Mouse (Mus musculus) embryonic stem cell, embryonic (primary cell): ENCODE results near the gene Styk1.
"Not testable (repeated sequence)": the region's sequence is repeated elsewhere in the genome, so short reads cannot be mapped to it uniquely, and the experiment has no call there.

Experiments used
- CTCF ChIA-PET, 4 experiments: fragments of 300-600 bp in 2 of 4; fragments of 350-600 bp in 2 of 4; sonication (Branson Sonifier 250); formaldehyde crosslinking; loops; one replicate each; lab custom pipeline; 2022; ENCODE audit warnings: inconsistent platforms in 2 of 4; lab: Charles Lee
- POLR2A ChIA-PET, 4 experiments: fragments of 300-600 bp in 2 of 4; fragments of 350-600 bp in 2 of 4; sonication (Branson Sonifier 250); formaldehyde crosslinking; loops; one replicate each; lab custom pipeline; 2022; ENCODE audit warnings: antibody characterized with exemption in 4 of 4, inconsistent platforms in 1 of 4; lab: Charles Lee

The Styk1 gene

DNA sequence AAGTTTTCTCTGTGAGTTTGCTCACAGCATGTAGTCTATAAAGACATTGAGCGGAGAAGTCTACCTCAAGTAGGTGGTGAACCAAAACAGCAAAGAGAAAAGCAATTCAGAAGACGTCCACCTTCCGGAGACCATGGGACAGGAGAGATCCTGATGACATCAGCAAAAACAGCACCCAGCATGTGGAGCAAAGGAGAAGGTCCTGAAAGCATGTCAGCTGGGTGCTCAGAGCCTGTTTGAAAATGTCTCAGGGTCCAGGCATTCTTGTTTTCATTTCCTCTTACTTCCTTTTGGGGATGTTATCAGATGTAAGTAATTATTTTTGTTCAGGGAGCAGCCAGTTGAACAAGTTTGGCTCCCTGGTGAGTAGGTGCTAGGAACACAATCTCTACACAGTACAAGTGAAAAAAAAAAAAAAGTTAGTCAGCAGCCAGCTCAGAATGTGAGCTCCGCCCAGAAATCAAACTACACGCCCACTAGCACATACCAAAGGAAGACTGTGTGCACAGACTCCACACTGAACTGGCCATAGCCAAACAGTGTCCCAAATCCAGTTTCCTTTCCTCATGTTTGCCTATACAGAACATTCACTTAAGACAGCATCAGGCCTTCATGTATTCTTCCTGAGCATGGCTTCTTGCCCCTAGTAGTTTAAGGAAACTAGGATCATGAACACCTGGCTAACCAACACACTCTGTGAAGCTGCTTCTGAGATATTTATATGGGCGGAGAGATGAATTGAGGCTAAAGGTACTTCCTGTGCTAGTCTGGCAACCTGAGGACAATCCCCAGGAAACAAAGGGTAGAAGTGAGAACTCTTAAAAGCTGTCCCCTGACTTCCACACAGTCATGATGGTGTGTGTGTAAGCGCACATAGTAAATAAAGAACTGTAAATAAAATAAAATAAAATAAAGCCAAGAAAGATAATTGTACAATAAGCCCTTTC, 37.0 kb downstream of the Styk1 start:
- CTCF ChIA-PET, result interaction anchor here in 1 of 4 experiments (0.8 kb wide), 1 partner anchor 11 kb away, joined by 3 read pairs; no protein-coding TSS in a partner anchor
- POLR2A ChIA-PET, result no interaction called here

DNA sequence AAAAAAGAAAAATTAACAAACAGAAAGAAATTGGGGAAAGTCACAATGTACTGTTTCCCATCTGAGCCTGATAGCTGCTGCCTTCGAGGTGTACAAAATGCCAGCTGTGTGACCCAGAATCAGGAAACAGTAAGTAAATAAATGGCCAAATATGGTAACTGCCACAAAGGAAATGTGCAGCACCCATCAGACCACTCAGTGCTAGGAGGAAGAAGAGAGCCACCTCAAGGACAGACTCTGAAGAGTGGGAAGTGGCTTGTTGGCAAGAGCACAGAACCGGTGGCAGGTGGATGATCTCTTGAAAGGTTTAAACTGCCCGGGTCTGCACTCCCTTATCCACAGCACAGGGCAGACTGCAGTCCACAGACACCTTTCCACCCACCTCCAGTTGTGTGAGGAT, 45.4 kb downstream of the Styk1 start:
- CTCF ChIA-PET, result no interaction called here
- POLR2A ChIA-PET, result no interaction called here

DNA sequence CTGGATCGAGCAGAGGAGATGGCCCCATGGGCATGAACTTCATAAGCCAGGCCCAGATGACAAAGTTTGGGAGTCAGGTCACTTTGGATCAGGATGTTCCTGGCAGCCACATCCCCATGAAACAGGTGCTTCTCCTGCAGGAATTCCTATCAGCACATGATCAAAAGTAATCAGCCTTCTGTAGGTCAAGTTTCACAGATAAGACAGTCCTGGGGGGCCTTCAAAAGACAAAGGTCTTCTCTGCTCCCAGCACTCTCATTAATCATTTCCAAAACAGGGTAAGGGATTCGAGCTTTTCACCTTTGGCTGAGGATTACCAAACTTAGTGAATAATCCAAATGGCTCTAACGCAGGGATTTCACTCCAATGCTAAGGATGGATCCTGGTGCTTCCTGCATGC, 48.6 kb downstream of the Styk1 start:
- ChIA-PET POLR2A (no interaction called here), CTCF (no interaction called here)

DNA sequence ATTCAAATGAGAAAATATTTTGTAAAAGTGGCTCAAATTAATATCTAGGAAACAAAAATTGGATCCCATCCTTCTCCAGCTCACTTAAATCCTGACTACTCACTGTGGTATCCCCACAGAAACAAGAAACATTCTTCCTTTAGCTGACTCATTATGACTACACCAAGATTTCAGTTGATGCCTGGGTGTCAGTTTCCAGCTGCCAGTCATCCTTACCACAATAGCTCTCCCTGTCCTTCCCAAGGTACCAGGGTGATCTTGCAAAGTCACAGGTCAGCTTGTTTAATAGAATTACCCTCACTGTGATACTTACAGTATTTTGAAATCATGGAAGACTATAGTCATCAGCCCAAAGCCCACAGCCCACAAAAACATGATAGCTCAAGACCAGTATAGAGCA, 54.9 kb downstream of the Styk1 start:
- POLR2A ChIA-PET, result no interaction called here

DNA sequence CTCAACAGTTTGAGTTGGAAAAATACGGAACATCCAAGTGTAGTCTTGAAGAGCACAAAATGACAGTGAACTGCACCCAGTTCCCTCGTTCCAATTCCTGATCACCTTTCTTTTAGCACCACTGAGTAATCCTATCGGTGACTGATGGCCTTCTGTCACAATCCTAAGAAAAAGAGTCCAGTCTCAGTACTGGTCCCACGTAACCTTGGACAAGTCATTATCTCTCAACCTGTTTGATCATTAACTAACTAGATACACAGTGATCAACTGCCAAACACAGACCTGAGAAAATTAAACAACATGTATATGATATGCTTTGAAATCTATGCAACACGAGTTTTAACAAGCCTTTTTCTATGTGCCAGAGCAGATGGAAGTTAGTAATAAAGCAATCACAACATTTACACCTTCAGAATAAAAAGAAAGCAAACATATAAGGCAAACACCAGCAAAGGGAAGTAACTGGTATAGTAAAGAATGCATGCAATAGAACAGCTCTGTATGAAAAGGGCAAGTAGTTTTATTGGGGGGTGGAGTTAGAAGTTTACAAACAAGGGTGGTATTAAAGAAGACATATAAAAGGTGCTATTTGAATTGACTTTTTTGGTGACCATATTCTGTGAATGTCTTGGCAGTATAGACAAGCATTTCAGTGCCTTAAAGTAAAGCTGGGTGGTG, 58.8 kb downstream of the Styk1 start:
- ChIA-PET POLR2A (no interaction called here), CTCF (no interaction called here)

More for the DNA sequence above, 54.9 kb downstream of the Styk1 start:
- CTCF ChIA-PET, result no interaction called here

DNA sequence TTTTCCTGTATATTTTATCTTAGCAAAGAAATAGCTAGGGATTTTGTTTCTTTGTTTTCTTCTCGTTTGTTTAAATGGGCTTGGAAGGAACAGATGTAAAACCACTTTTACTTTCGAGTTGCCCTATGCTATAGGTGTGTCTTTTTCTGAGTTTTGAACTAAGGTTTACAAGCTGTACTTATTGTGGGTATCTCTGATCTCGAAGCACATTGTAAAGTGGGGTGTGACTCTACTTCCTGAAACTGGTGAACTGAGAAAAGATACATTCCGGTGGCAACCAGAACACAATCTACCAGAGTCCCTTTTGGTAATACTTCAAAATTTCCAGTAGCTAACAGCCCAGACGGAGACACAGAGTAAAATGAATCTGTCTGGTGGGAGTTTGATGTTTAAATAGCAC, 59.5 kb downstream of the Styk1 start:
- POLR2A ChIA-PET, result no interaction called here
- CTCF ChIA-PET, result no interaction called here

DNA sequence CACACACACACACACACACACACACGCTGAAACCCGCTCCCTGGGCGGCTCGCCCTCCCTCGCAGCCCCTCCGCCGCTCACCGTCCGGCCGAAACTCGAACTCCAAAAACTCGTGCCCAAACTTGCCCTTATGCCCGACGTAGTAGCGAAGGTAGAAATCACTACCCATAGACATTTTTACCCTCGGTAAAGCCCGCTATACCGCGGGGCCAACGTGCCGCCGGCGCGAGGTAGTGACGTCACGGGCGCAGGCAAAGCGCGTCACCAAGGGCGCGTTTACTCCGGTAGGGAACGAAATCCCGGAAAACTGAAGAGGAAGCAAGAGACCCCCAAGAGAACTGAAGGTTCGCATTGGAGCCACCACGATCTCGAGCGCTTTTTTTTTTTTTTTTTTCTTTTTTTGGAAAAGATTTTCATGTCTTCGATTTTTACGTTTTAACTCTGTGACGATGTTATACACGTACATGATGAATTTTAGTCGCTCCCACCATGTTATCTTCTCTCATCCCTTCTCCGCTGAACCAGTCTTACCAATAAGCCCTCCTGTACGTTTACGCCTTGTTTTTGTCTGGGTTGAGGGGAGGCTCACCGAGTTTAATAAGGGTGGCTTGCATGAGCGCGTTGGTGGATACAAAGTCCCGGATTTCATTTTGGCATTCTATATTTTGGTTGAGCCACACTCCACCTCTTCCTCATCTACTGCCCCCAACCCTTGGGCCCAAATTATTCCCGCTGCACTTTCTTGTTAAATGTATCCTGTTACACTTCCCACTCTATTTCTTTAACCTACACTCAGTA, 60.2 kb downstream of the Styk1 start, which contains the start of gene Magohb:
Gene Magohb (minus strand): TSS at position 254 of the 798 bp plus-strand sequence.
- ChIA-PET POLR2A (no interaction called here), CTCF (no interaction called here)

DNA sequence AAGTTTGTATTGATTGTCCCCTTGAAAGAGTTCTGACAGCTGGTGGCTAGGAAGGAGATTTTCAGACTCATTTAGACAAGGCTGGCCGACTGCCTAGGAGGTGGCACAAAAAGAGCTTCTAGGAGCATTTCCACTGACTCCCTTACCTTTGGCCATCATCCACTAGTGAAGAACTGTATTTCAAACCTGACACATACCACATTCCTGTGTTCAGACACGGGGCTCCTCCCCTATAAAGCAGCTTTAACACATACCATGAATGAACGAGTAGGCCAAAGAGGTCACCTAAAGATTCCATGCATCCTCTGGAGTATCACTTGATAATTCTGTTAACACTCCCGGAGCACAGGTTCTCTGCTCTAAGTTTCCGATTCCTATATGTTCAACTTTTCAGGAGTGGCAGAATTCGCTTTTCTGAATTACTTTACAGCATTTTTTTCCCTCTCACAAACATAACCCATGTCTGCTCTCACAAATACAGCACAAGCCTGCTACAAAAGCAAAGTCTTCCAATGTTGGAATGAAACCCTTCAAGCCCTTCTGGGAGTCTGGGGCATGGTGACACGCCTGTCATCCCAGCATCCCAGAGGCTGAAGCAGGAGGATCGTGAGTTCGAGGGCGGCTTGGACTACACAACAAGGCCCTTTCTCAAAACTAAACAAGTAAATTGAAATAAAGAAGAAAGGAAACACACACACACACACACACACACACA, 61.0 kb downstream of the Styk1 start:
- ChIA-PET CTCF (interaction anchor here in 1 of 4 experiments (0.6 kb wide), 1 partner anchor 103 kb away, joined by 6 read pairs; no protein-coding TSS in a partner anchor), POLR2A (no interaction called here)

DNA sequence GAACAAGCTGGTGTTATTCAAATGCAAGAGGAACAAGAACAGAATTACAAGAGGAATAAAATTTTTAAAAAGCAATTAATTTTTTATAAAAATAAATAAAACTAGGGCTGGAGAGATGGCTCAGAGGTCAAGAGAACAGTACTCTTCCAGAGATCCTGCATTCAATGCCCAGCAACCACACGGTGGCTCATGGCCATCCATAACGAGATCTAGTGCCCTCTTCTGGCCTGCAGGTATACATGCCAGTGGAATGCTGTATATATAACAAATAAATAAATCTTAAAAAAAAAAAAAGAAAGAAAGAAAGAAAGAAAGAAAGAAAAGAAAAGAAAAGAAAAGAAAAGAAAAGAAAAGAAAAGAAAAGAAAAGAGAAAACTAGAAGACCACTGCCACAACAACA, 63.0 kb downstream of the Styk1 start:
- CTCF ChIA-PET, result no interaction called here
- POLR2A ChIA-PET, result interaction anchor here in 1 of 4 experiments (0.5 kb wide), 1 partner anchor 1723 kb away, joined by 3 read pairs; no protein-coding TSS in a partner anchor

DNA sequence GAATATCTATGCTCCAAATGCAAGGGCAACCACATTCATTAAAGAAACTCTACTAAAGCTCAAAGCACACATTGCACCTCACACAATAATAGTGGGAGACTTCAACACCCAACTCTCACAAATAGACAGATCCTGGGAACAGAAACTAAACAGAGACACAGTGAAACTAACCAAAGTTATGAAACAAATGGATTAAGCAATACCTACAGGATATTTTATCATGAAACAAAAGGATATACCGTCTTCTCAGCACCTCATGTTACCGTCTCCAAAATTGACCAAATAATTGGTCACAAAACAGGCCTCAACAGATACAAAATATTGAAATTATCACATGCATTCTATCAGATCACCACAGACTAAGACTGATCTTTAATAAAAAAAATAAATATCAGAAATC, 75.2 kb downstream of the Styk1 start:
- CTCF ChIA-PET, POLR2A ChIA-PET: not testable (repeated sequence)

DNA sequence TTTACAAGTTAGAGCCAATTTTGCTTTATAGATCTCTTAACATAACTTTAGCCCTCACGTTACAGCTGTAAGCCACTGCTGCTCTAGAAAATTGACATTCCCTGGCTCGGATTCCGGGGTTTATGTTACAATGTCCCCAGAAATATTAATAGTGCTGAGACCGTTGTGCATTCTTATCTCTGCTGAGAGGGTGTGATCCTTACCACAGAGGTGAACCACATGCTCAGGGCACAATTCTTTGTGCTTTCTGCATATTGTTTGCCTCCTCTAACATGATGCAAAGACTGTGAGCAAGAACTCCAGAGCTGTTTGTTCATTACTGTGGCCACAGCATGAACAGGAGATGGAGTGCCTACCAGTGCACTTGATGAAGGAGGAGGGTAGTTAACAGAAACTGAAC, 76.7 kb downstream of the Styk1 start:
- CTCF ChIA-PET, result interaction anchor here in 1 of 4 experiments (0.6 kb wide), 1 partner anchor 14 kb away, joined by 3 read pairs; no protein-coding TSS in a partner anchor
- POLR2A ChIA-PET, result no interaction called here

DNA sequence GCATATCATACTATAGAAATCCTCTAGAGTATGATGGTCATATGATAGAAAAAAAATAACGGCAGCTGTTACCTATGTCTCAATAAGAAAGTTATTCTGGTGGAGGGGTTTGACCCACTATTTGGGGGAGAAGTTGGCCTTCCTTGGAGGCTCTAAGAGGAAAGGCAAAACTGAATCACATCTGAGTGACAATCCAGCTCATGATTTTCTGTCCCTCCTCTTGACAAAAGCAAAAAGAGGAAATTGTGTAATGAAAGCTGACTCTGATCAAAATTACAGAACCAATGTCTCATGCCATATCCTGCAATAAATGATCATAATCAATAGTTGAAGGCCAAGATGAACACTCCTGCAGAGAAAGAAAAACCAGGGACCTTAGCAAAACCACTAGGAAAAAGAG, 81.1 kb downstream of the Styk1 start:
- POLR2A ChIA-PET, result no interaction called here
- CTCF ChIA-PET, result interaction anchor here in 1 of 4 experiments (0.6 kb wide), 1 partner anchor 20 kb away, joined by 7 read pairs; no protein-coding TSS in a partner anchor

DNA sequence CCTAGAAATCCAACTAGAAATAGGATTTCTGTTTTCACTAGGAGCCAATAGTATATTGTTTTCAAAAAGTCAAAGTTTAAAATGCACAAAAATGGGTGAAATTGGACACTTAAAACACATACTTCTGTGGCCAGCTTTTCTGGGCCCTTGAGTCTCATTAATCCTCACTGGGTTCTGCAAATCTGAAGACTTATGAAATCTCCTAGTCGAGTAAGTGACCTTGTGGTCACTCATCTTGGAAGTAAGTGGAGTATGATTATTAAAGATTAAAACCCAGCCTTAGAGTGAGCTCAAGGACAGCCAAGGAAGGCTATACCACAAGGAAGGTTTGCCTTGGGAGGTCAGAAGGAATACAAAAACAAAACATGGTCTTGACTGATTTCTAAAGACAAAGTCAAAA, 83.1 kb downstream of the Styk1 start:
- POLR2A ChIA-PET, result no interaction called here
- CTCF ChIA-PET, result no interaction called here

DNA sequence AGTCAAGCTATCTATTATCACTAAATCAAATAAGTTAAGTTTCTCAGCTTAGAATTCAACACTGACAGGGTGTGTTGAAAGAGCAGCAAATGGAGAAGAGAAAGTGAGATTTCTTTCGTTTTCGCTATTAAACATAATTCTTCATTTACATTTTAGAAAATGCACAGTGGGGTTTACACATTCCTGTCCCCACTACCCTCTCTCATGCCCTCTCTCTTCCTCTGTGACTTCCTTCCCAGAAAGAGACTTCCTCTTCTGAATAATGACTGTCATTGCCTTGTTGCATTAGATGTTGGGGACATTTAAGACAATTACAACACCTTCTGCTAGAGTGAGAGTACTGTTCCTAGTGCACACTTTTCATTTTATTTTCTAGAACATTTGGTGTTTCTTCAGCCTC, 83.8 kb downstream of the Styk1 start:
- CTCF ChIA-PET, result no interaction called here
- POLR2A ChIA-PET, result no interaction called here

DNA sequence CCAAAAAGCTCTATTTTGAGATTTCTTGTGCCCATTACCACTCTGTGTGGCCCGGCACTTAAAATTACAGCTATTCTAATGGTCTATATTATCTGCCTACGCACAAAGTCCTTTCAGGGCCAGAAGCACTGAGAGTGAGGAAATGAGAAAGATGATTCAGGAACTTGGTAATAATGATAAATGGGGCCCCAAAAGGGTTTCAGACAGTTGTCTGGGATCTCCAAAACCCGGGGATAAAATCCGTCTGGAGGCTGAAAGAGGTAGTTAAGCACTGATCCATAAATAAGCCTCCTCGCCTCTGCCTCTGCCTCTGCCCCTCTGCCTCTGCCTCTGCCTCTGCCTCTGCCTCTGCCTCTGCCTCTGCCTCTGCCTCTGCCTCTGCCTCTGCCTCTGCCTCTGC, 89.2 kb downstream of the Styk1 start:
- CTCF ChIA-PET, result no interaction called here
- POLR2A ChIA-PET, result no interaction called here

DNA sequence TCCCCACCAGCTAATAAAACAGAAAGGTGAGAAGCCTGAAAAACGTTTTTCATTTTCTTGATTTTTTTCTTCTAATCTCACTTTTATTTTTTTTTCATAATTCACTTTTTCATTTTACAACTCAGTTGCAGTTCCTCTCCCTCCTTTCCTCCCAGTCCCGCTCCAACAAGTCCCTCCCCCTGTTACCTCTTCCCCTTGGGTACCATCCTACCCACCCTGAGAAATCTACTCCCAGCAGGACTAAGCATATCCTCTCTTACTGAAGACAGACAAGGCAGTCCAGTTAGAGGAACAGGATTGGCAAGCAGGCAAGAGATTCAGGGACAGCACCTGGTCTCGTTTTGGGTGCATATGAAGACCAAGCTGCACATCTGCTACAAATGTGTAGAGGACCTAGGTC, 90.6 kb downstream of the Styk1 start:
- ChIA-PET CTCF (interaction anchor here in 1 of 4 experiments (0.7 kb wide), 1 partner anchor 13 kb away, joined by 3 read pairs; no protein-coding TSS in a partner anchor), POLR2A (no interaction called here)

DNA sequence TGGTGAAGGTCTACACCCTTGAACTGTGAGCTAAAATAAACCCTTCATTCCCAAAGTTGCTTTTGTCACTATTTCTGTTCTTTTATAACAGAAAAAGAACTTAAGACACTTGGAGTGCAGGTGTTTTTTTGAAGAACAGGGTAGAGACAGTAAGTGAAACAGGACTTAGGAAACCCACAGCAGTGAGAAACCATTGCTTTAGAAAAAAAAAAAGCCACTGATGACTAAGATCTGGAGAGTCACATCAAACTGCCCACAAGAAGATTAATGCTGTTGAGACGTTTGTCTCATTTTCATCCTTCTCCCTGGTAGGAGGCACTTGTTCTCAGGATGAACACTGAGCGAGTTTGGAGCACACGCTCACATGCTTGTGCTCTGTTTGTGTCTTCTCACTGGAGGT, 91.4 kb downstream of the Styk1 start:
- POLR2A ChIA-PET, result no interaction called here
- CTCF ChIA-PET, result interaction anchor here in 1 of 4 experiments (0.7 kb wide), 1 partner anchor 14 kb away, joined by 3 read pairs; no protein-coding TSS in a partner anchor
